ENCODE assay signal across 13 mouse cellular contexts in genomic region chr15:85401926-85402325, GRCm38 (mm10).
A peak's percentile ranks its signal among the peaks of the same experiment; 100 is the strongest.
DNase-seq lines count a peak whose midpoint lies in the region; ATAC-seq and TF ChIP-seq lines count a peak whose summit lies in the region.
"Had no signal": no experiment of that assay in that cellular context is flagged by ENCODE, and none has a peak within 500 bp of the region (broad histone marks: within the 10 kb centered on the region; RNA-seq: fewer than 3 reads in every experiment).

No protein-coding gene starts in this region.

- H3K9me3 ChIP-seq in forebrain, postnatal 0 days (ENCODE audit: low read length) = no peaks in the 10 kb centered on the region
- H3K9me3 ChIP-seq in stomach, postnatal 0 days (ENCODE audit: control insufficient read depth, low read length) = no peaks in the 10 kb centered on the region
- H3K9me3 ChIP-seq: embryonic facial prominence, embryonic 15.5 days; limb, embryonic 13.5 days; megakaryocyte, embryonic 14.5 days had no signal

- H3K4me1 ChIP-seq in lung, adult 2 months (ENCODE audit: control insufficient read depth, insufficient read depth, low read length) = peaks cover 15% of the 10 kb centered on the region
- peaks cover 14% of the 10 kb centered on the region; the same call in 1 of the 2 replicates for H3K4me1 ChIP-seq in forebrain, postnatal 0 days (ENCODE audit: insufficient read depth)
- no peaks in the 10 kb centered on the region for H3K4me1 ChIP-seq in stomach, postnatal 0 days (replicated peaks; ENCODE audit: control insufficient read depth, insufficient read depth)

- no peak overlapping the region for H3K4me3 ChIP-seq in lung, adult 2 months (replicated peaks; ENCODE audit: extremely low read depth, low read depth, low read length)
- no peak overlapping the region for H3K4me3 ChIP-seq in forebrain, postnatal 0 days (ENCODE audit: low read depth, low read length)
- H3K4me3 ChIP-seq in stomach, postnatal 0 days (ENCODE audit: low read depth, low read length) = no peak overlapping the region
- H3K4me3 ChIP-seq: embryonic facial prominence, embryonic 15.5 days; limb, embryonic 13.5 days; megakaryocyte, embryonic 14.5 days had no signal

- peak overlapping the region; percentile 77 for H3K27ac ChIP-seq in forebrain, postnatal 0 days (ENCODE audit: low read depth, low read length)
- H3K27ac ChIP-seq in stomach, postnatal 0 days (replicated peaks) = peak overlapping the region; percentile 45
- H3K27ac ChIP-seq: embryonic facial prominence, embryonic 15.5 days; limb, embryonic 13.5 days had no signal

- peaks cover 17% of the 10 kb centered on the region for H3K36me3 ChIP-seq in forebrain, postnatal 0 days (ENCODE audit: insufficient read depth)
- no peaks in the 10 kb centered on the region for H3K36me3 ChIP-seq in stomach, postnatal 0 days (ENCODE audit: control insufficient read depth, insufficient read depth, low read length)

- no peak overlapping the region for H3K4me2 ChIP-seq in forebrain, postnatal 0 days (ENCODE audit: low read depth)
- no peak overlapping the region for H3K4me2 ChIP-seq in stomach, postnatal 0 days (replicated peaks; ENCODE audit: low read depth)
- H3K4me2 ChIP-seq: embryonic facial prominence, embryonic 15.5 days; heart, embryonic 11.5 days; limb, embryonic 13.5 days had no signal

- no peak for ATAC-seq in cerebellum, adult (ENCODE audit: insufficient number of reproducible peaks, low FRiP score, low TSS enrichment)
- no peak for ATAC-seq in forebrain, postnatal 0 days
- no peak for ATAC-seq in stomach, postnatal 0 days (ENCODE audit: low FRiP score, low TSS enrichment)

- H3K27me3 ChIP-seq in forebrain, postnatal 0 days (ENCODE audit: insufficient read depth, low read length) = no peaks in the 10 kb centered on the region
- no peaks in the 10 kb centered on the region for H3K27me3 ChIP-seq in stomach, postnatal 0 days (ENCODE audit: control insufficient read depth, insufficient read depth, low read length)
- H3K27me3 ChIP-seq: embryonic facial prominence, embryonic 15.5 days; limb, embryonic 13.5 days; megakaryocyte, embryonic 14.5 days had no signal

- TF ChIP-seq EP300 in stomach, postnatal 0 days (optimal IDR thresholded peaks at IDR 0.05) = no peak

- DNase-seq in cerebellum, adult 18-20 months = peak; percentile 34 to 35
- peak; percentile 23 for DNase-seq in lung, postnatal 10 days
- DNase-seq in lung, adult 2 months = no peak
- DNase-seq in forebrain, postnatal 0 days = no peak
- no peak for DNase-seq in stomach, postnatal 0 days (ENCODE audit: low spot score)
- no peak for DNase-seq in urinary bladder, postnatal 10 days (ENCODE audit: low spot score)
- DNase-seq in embryo, embryonic 10 days (ENCODE audit: low spot score) = no peak
- DNase-seq: kidney, adult 9 months had no signal

- H3K9ac ChIP-seq in forebrain, postnatal 0 days = no peak overlapping the region
- H3K9ac ChIP-seq in stomach, postnatal 0 days (ENCODE audit: low read length) = no peak overlapping the region
- H3K9ac ChIP-seq: embryonic facial prominence, embryonic 15.5 days; limb, embryonic 13.5 days had no signal

- 60% methylated on average over 7 of the region's 7 CpGs for WGBS in lung, adult 2 months
- 55% methylated on average over 7 of the region's 7 CpGs for WGBS in forebrain, postnatal 0 days
- 65% methylated on average over 7 of the region's 7 CpGs for WGBS in stomach, postnatal 0 days

- no peak for TF ChIP-seq CTCF in lung, adult 2 months (IDR thresholded peaks at IDR 0.05; ENCODE audit: insufficient read depth, low read length)
- TF ChIP-seq CTCF in forebrain, postnatal 0 days (IDR thresholded peaks at IDR 0.05; ENCODE audit: low read depth) = no peak
- TF ChIP-seq CTCF in stomach, postnatal 0 days (IDR thresholded peaks at IDR 0.05; ENCODE audit: low read depth) = no peak

- TF ChIP-seq POLR2A in lung, adult 2 months (IDR thresholded peaks at IDR 0.05; ENCODE audit: borderline replicate concordance, extremely low read depth, low read depth, low read length) = no peak

Comparison
In these comparisons a context has a peak if more than half of its experiments do, and no peak if none do; other contexts are left out.
1. DNase-seq: peak in cerebellum, adult 18-20 months (2 of 2) and lung, postnatal 10 days (single experiment); none in lung, adult 2 months (single experiment), forebrain, postnatal 0 days (single experiment), stomach, postnatal 0 days (single experiment), urinary bladder, postnatal 10 days (single experiment) and embryo, embryonic 10 days (single experiment).